Mouse (Mus musculus) cerebellum, postnatal 10 days (tissue): Measurements from ENCODE around the gene Ptgr1.

Experiments
- DNase-seq, 2 experiments: peaks; one replicate each; pipeline ENCODE4 v3.0.0; 2021; ENCODE audit warnings: mixed read lengths in 2 of 2

The Ptgr1 gene

GRCm38 (mm10) chr4:58990609-58991434 is 3.9 kb upstream of the Ptgr1 start:
- DNase-seq, result no peak

- DNase-seq, result peak in 1 of 2 experiments; percentile 23
These were observed 2.5 kb upstream of the Ptgr1 start for GRCm38 (mm10) chr4:58989303-58989898.

GRCm38 (mm10) chr4:58985157-58985648 is 1.7 kb downstream of the Ptgr1 start:
- DNase-seq, result peak; percentile 88 to 89

- no peak for DNase-seq
These were observed 4.1 kb downstream of the Ptgr1 start for GRCm38 (mm10) chr4:58982806-58983205.

- DNase-seq, result no peak
These were observed 5.5 kb downstream of the Ptgr1 start for GRCm38 (mm10) chr4:58981421-58981820.

GRCm38 (mm10) chr4:58975711-58976110 is 11.2 kb downstream of the Ptgr1 start:
- no peak for DNase-seq

GRCm38 (mm10) chr4:58970678-58971077 is 16.2 kb downstream of the Ptgr1 start:
- peak in 1 of 2 experiments; percentile 8 for DNase-seq

- no peak for DNase-seq
These were observed 21.8 kb downstream of the Ptgr1 start for GRCm38 (mm10) chr4:58965136-58965535.

GRCm38 (mm10) chr4:58963271-58963670 is 23.6 kb downstream of the Ptgr1 start:
- DNase-seq, result no peak

- DNase-seq, result no peak
These were observed 25.2 kb downstream of the Ptgr1 start for GRCm38 (mm10) chr4:58961719-58962118.

- no peak for DNase-seq
These were observed 34.3 kb downstream of the Ptgr1 start for GRCm38 (mm10) chr4:58952630-58953029.

GRCm38 (mm10) chr4:58948391-58948790 is 38.5 kb downstream of the Ptgr1 start:
- DNase-seq, result no peak

- DNase-seq, result no peak
These were observed 42.2 kb downstream of the Ptgr1 start for GRCm38 (mm10) chr4:58944695-58945094.

GRCm38 (mm10) chr4:58944206-58944553 is 42.7 kb downstream of the Ptgr1 start:
- DNase-seq, result no peak

GRCm38 (mm10) chr4:58943420-58944205 is 43.3 kb downstream of the Ptgr1 start, which contains the start of gene Zkscan16:
TSS of gene Zkscan16 (plus strand) at chr4:58943628.
- peak; percentile 92 to 94 for DNase-seq

- DNase-seq, result no peak
These were observed 44.0 kb downstream of the Ptgr1 start for GRCm38 (mm10) chr4:58942942-58943341.

- no peak for DNase-seq
These were observed 45.3 kb downstream of the Ptgr1 start for GRCm38 (mm10) chr4:58941638-58942037.

GRCm38 (mm10) chr4:58935846-58936245 is 51.1 kb downstream of the Ptgr1 start:
- no peak for DNase-seq

GRCm38 (mm10) chr4:58934746-58935476 is 52.0 kb downstream of the Ptgr1 start:
- peak; percentile 85 to 87 for DNase-seq

GRCm38 (mm10) chr4:58934308-58934707 is 52.6 kb downstream of the Ptgr1 start:
- DNase-seq, result no peak

- DNase-seq, result no peak
These were observed 54.4 kb downstream of the Ptgr1 start for GRCm38 (mm10) chr4:58932541-58932940.

GRCm38 (mm10) chr4:58927661-58928060 is 59.3 kb downstream of the Ptgr1 start:
- no peak for DNase-seq

GRCm38 (mm10) chr4:58926120-58926519 is 60.8 kb downstream of the Ptgr1 start:
- DNase-seq, result no peak
